Mouse (Mus musculus) lung, adult 2 months (tissue): ENCODE measurements at regions not wholly inside any gene's neighbourhood (a gene's known extent, or its start where the extent isn't known, plus 50 kb on each side); places are given as distances from the start of the nearest gene placed in this dataset.

Experiments
- CTCF ChIP-seq: fragments of 200-500 bp; IDR thresholded peaks from 2 replicates; pipeline ENCODE4 v1.5.1; 2011; ENCODE audit warnings: mild to moderate bottlenecking, low read length, control low read depth; ENCODE audit not compliant: insufficient read depth
- POLR2A ChIP-seq: fragments of 200-500 bp; IDR thresholded peaks from 2 replicates; pipeline ENCODE4 v1.6.1; 2011; ENCODE audit warnings: low read depth, mild to moderate bottlenecking, control low read depth, low read length, borderline replicate concordance; ENCODE audit errors: extremely low read depth

DNA sequence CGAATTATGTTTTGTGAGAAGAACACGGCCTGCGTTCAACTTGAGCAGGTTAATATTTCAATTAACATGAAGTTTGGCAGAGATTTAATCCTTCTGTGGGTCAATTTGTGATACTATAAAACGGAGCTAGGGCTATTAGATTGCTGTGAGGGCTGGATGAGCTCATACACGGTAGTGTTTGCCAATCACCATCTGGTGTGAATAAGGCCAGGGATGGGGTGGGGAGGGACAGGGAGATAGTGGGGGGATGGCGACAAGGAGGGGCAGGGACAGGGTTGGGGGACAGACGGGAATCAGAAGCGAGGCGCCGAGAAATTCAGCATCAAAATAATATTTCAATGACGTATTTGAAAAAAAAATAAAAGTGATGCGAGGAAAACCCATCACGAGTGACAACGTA is 107.6 kb downstream of the Kdr start:
- TF ChIP-seq CTCF: no peak
- no peak for TF ChIP-seq POLR2A
